Mouse (Mus musculus): Measurements from ENCODE around the gene Gtf2ird2.
A peak's percentile ranks its signal among the peaks of the same experiment; 100 is the strongest.

Gtf2ird2 gene

GRCm38 (mm10) chr5:134236241-134236640 is 52.4 kb downstream of the Gtf2ird2 start:
- DNase-seq: no peak

DNA sequence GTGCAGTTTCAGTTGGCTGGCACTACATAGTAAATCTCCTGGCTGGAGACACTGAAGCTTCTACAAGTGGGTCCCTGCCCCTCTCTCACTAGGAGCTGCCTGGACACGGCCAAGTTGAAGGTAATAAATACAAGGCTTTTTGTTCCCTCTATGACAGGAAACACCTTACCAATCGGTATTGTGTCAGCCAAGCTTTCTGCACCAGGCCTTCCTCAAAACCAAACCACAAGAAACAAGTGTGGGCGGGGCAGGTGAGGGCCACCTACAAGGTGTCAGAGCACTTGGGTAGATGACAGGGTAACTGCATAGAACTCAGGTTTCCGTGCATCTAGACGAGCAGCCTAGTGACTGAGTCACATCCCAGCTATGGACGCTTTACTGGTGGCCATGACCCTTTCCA is 53.0 kb downstream of the Gtf2ird2 start:
- peak; percentile 72 to 78 for DNase-seq

DNA sequence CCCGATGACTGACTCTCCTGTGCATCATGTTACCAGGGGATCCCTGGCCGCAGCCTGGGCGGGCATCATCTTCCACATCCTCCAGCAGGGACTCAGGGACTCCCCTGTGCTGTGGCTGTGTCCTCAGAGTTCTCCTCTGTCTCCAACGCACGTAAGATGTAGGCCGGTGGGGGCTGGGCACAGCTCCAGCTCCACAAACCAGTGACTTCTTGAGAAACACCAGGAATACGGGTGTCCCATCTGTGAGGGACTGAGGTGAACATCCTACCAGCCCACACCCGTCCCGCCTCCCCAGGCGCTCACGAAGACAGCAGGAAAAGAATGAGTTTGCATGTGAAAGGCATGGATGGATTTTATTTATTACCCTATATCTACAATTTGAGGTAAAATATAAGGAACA is 53.7 kb downstream of the Gtf2ird2 start:
- DNase-seq: no peak

- DNase-seq: no peak
These were observed 54.3 kb downstream of the Gtf2ird2 start for GRCm38 (mm10) chr5:134237936-134238760.

GRCm38 (mm10) chr5:134241831-134242230 is 58.0 kb downstream of the Gtf2ird2 start:
- DNase-seq: no peak

DNA sequence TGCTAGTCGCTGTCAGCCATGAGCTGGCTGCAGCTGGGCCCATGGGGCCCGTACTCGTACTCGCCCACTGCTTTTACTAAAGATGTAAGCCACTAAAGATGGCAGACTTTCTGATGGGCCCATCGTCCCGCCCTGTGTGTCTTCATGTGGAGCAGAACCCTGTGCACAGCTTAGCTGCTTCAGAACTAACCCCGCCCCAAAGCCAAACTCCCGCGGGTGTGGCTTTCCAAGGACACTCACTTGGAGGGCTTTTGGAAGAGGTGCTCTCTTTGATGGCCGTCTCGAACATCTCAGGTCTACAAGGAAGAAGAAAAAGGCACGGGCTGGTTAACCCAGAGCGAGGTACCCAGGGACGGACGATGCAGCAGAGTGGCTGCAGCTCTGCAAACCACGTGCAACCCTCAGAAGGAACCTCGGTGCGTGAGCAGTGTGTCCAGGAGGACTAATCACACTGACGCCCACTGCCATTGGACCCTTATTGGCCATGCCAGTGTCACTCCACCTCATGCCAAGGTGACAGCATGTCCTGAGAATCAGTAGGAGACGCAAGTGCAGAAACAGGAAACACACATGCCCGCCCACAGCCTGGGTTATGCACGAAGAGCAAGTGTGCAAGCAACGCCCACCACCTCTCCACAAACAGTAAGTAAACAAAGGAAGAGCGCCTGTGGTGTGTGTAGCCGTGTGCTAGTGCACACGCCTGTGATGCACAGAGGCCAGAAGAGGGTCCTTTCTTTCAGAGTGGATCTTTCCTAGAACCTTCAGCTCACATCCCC is 60.0 kb downstream of the Gtf2ird2 start:
- DNase-seq: no peak

GRCm38 (mm10) chr5:134244890-134245289 is 61.1 kb downstream of the Gtf2ird2 start:
- DNase-seq: no peak

DNA sequence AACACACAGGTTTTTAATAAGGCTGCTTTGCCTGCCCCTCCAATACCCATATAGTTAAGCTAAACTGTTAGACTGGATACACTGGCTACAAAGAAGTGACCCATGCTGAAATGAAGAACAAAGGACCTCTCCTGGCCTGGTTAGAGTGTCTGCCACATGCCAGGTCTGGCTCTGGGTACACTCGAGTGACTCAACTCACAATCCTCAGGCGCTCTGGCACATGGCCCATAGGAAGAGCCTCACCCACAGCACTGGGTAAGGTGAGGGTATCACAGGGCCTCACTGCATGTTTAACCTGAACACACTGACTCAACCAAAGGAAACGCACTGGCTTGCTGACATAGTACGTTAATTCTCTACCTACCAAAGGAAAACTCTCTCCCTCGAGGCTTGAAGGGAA is 62.3 kb downstream of the Gtf2ird2 start:
- DNase-seq: no peak

DNA sequence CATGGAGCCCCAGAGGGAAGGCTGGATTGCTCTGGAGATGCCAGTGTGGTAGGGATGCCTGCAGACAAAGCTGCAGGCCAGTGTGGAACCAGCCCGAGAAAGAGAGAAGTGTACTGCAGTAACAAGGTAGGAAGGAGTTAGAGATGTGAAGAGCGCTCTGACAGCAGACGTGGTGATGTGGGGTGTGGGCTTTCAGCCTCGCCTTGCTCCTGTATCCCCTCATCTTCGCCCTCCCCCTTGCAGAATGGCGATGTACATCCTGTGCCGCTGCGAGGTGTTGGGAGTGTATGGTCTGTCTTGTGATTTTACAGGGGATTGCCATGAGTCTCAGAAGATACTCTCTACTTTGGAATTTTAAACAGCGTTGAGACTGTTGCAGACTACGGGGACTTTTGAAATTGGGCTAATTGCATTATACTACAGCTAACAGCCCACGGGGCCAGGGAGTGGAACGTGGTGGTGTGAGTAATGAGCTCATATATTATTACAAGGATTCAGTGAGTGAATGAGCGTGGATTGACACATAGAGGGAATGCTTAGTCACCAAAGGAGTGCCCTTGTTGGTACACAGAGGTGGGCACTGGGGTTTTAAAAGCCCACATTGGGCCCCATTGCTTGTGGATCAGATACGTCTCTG is 64.9 kb downstream of the Gtf2ird2 start:
- DNase-seq: no peak

DNA sequence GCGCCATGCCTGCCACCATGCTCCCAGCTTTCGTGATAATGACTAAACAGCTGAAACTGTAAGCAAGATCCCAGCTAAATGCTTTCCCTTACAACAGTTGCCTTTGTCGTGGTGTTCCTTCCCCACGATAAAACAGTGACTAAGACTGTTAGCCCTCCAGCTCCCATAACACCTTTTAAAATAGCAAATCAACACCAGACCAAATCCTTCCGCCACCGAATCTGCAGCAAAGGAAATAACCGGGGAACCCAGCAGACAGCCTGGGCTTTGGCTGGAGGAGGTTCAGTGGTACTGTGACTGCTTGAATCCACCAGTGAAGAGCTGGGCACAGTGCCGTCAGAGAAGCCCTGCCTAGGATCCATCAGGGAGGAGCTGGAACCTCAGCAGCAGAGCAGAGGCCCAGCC is 65.4 kb downstream of the Gtf2ird2 start:
- DNase-seq: no peak

DNA sequence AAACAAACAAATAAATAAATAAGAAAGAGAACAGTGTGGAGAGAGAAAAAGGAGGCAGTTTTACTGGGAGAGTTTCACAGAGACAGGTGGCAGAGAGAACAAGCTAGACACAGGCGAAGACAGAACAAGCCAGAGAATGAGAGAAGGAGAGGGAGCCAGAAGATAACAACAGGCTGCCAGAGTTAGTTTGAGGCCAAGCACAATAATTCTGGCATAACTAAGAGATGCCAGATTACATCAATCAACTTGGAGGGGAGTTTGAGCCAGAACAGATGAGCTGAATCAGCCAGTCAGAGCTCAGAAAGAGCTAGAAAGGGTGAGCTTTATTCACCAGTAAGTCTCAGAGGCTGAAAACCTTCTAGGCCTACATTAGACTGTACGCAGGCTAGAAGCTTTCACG is 66.8 kb downstream of the Gtf2ird2 start:
- no peak for DNase-seq

- DNase-seq: no peak
These were observed 67.3 kb downstream of the Gtf2ird2 start for GRCm38 (mm10) chr5:134251083-134251482.

DNA sequence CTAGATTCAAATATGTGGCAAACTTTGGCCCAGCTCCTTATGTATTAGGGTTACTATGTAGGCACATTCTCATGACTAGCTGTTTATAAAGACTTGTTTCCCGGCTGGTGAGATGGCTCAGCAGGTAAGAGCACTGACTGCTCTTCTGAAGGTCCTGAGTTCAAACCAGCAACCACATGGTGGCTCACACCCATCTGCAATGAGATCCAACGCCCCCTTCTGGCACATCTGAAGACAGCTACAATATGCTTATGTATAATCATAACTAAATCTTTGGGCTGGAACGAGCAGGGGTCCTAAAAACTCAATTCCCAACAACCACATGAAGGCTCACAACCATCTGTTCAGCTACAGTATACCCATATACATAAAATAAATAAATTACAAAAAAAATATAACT is 70.0 kb downstream of the Gtf2ird2 start:
- peak in 1 of 2 experiments; percentile 42 for DNase-seq

- DNase-seq: no peak
These were observed 71.5 kb downstream of the Gtf2ird2 start for GRCm38 (mm10) chr5:134255294-134255693.

GRCm38 (mm10) chr5:134257349-134258031 is 73.7 kb downstream of the Gtf2ird2 start:
- no peak for DNase-seq

DNA sequence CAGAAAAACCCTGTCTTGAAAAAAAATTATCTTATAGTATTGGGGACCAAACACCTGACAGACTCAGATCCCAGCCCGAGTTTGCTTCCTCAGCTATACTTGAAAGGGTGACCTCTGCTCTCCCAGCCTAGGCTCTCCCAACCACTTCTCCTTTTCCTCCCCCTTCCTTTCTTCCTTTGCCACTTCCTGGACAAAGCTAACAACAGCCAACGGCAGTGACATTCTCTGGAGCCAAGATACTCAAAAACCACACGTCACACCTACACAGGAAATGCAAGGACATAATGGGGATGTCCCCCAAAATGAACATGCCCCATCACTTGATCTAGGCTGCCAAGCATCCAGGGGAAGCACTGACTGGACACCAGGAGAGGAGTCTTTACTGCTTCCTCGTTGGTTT is 74.6 kb downstream of the Gtf2ird2 start:
- DNase-seq: no peak

GRCm38 (mm10) chr5:134258934-134259333 is 75.1 kb downstream of the Gtf2ird2 start:
- no peak for DNase-seq

GRCm38 (mm10) chr5:134260001-134260636 is 76.3 kb downstream of the Gtf2ird2 start:
- no peak for DNase-seq

DNA sequence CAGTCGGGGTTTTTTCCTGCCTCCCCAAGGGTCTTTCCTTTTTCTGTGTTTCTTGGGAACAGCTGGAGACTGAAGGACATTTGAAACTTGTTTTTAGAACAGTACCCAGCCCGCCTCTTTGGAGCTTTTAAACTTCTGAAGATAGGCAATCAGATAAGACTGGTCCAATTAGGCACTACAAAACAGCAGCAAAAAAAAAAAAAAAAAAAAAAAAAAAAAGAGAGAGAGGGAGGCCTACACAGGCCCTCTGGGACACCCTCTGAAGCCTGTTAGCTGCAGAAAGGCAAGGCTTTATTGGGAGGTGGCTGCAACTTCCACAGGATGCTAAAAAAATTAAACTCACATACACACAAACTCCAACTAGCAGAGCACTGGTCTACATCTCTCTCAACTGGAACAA is 82.1 kb downstream of the Gtf2ird2 start:
- DNase-seq: no peak

DNA sequence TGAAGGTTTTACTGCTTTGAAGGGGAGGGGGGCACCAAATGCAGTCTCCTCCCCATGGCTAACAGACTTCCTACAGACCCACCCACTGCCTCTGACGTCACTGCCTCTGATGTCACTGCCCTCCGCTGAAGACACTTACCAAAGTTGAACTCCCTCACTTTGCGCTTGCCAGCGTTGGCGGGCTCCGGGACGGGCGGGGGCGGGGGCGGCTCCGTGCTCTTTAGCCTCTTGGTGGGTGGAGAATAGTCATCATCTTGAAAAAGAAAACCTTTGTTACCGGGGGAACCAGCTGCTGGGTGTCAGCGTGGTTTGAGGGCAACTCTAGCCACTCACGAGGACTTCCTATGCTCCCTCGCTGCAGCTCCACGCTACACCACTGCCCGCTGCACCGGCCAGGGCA is 82.6 kb downstream of the Gtf2ird2 start:
- DNase-seq: peak; percentile 23 to 31

DNA sequence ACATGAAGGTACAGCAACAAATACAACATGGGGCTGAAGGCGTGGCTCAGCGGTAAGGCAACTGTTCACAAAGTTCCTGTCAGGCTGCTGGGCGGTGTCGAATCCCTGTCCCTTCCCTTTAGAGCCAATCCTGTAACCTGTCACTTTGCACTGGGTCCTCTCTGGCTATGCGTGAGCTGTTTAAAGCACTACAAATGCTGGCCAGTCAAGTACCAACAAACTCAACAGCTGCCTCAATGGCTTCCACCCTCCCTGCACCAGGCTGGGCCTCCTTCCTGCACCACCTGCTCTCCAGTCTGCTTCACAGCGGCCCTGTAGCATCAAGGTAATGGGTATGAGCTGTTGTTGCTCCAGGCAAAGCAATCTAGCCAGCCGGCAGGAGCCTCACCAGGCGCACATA is 84.9 kb downstream of the Gtf2ird2 start:
- no peak for DNase-seq

DNA sequence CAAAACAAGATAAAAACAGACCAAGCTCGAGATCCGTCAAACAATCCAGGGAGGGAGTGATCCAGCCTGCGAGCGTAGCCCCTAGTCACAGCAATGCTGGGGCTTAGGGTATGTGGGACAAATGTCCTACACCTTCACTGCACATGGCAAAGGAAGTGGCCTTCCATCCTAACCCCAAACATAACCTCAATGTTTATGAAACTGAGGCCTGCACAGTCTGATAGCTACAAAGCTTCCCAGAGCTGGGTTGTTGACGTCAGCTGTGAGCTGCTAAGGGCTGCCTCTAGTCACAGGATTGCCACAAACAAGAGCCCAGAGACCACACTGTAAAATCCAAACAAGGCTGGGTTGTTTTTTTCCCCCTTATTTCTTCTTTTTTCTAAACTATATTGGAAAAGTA is 85.9 kb downstream of the Gtf2ird2 start:
- DNase-seq: no peak

DNA sequence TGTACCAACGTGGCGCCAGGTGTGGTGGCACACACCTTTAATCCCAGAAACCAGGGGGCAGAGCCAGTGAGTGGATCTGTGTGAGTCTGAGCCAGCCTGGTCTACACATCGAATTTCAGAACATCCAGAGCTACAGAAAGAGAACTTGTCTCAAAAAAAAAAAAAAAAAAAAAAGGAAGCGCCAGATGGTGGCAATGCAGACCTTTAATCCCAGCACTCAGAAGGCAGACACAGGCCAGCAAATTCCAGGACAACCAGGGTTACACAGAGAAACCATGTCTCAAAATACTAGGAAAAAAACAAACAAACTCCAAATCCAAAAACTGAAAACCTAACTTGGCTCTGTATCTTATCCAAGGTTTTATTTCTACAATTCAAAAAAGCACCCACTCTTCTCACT is 86.7 kb downstream of the Gtf2ird2 start:
- DNase-seq: no peak

Data from spleen, adult 18-20 months (tissue).